Mouse (Mus musculus) ES-E14 (cell line): Measurements from ENCODE around the gene Gm16181. TPM values are rescaled to one million over a fixed set of nuclear protein-coding genes. Genes with fewer than 3 reads are reported as not detected.

Experiments used
- DNase-seq: peaks from one replicate; pipeline ENCODE4 v3.0.0-alpha.2; 2013; ENCODE audit warnings: low read depth, low spot score
- H3K27ac ChIP-seq: 2 replicates; pipeline ENCODE4 v1.5.1; 2012; ENCODE audit warnings: low read depth, mild to moderate bottlenecking, low read length, moderate library complexity, mixed read lengths; ENCODE audit not compliant: poor library complexity, insufficient read depth, severe bottlenecking
- H3K36me3 ChIP-seq: 2 replicates; pipeline ENCODE4 v1.6.1; 2012; ENCODE audit warnings: mild to moderate bottlenecking, low read length, moderate library complexity, mixed read lengths; ENCODE audit not compliant: control insufficient read depth, poor library complexity, insufficient read depth, severe bottlenecking
- H3K4me1 ChIP-seq, 2 experiments: fragments of 150-350 bp in 1 of 2; sonication (generic) in 1 of 2; 2 replicates each; pipeline ENCODE4 v1.6.1; 2012; ENCODE audit warnings: low read length in 2 of 2, mild to moderate bottlenecking in 1 of 2, mixed read lengths in 1 of 2; ENCODE audit not compliant: control insufficient read depth in 2 of 2, insufficient read depth in 2 of 2, poor library complexity in 1 of 2
- H3K4me3 ChIP-seq, 2 experiments: fragments of 150-350 bp in 1 of 2; sonication (generic) in 1 of 2; 2 replicates each; pipeline ENCODE4 v1.5.1; 2012; ENCODE audit warnings: low read length in 2 of 2, low read depth in 1 of 2, mild to moderate bottlenecking in 1 of 2, mixed read lengths in 1 of 2; ENCODE audit not compliant: insufficient read depth in 1 of 2, poor library complexity in 1 of 2, severe bottlenecking in 1 of 2
- H3K9ac ChIP-seq: 2 replicates; pipeline ENCODE4 v1.6.1; 2012; ENCODE audit warnings: low read depth, mild to moderate bottlenecking, low read length, mixed read lengths; ENCODE audit not compliant: poor library complexity, insufficient read depth, severe bottlenecking
- H3K9me3 ChIP-seq: fragments of 150-350 bp; sonication (generic); 2 replicates; pipeline ENCODE4 v1.6.1; 2012; ENCODE audit warnings: low read depth, mild to moderate bottlenecking, low read length; ENCODE audit not compliant: control insufficient read depth, insufficient read depth
- CHD2 ChIP-seq: IDR thresholded peaks from 2 replicates; pipeline ENCODE4 v1.6.1; 2014; ENCODE audit warnings: mild to moderate bottlenecking, low read depth, low read length, inconsistent platforms
- HCFC1 ChIP-seq: IDR thresholded peaks from 2 replicates; pipeline ENCODE4 v1.6.1; 2012; ENCODE audit warnings: low read length, inconsistent platforms, borderline replicate concordance; ENCODE audit not compliant: insufficient read depth
- MAFK ChIP-seq: IDR thresholded peaks from 2 replicates; pipeline ENCODE4 v1.6.1; 2014; ENCODE audit warnings: mild to moderate bottlenecking, low read depth, low read length, inconsistent platforms; ENCODE audit not compliant: insufficient read depth
- ZC3H11A ChIP-seq: IDR thresholded peaks from 2 replicates; pipeline ENCODE4 v1.6.1; 2012; ENCODE audit warnings: low read depth, mild to moderate bottlenecking, inconsistent platforms, low read length, borderline replicate concordance
- ZNF384 ChIP-seq: IDR thresholded peaks from 2 replicates; pipeline ENCODE4 v1.6.1; 2012; ENCODE audit warnings: low read depth, low read length, inconsistent platforms
- in situ Hi-C, 2 experiments: fragments of 600-800 bp; cut with MboI; formaldehyde crosslinking; loops; one replicate each; pipeline ENCODE4 v1.15.1; 2025; ENCODE audit warnings: low sequenced_read_pairs in 2 of 2, inconsistent platforms in 1 of 2; ENCODE audit not compliant: unreplicated experiment in 2 of 2
- total RNA-seq: library from RNA; depleted of rRNA; stranded (reverse); fragments of 300-350 nt; gene quantifications from 2 replicates; pipeline ENCODE4 v1.2.3, GENCODE M21; 2012; rRNA removed

Gm16181 gene
- not detected in 2 replicates for total RNA-seq

- Histone ChIP-seq H3K9ac (peak within 1 kb of the TSS; percentile 80), H3K4me1 (peaks cover 3 to 10% of the 10 kb centered on the region in 2 experiments; a peak in 2 of 4 replicates), H3K36me3 (0 out of 2 replicates have a peak, but pooled peaks cover 2% of the 10 kb centered on the region), H3K9me3 (no peaks in the 10 kb centered on the region), H3K4me3 (peak within 1 kb of the TSS; percentile 32 to 61), H3K27ac (0 out of 2 replicates have a peak within 1 kb of the TSS, but pooled peaks have one; percentile 20)
- DNase-seq = no peak
- in situ Hi-C loops = no loop called here
- TF ChIP-seq HCFC1 (no peak), ZC3H11A (no peak), MAFK (no peak), ZNF384 (no peak), CHD2 (no peak)
Measured at GRCm38 (mm10) chr17:35220156-35220952, at the start of gene Gm16181. TSS of gene Gm16181 (plus strand) at chr17:35220834.

- Histone ChIP-seq H3K36me3 (no peaks in the 10 kb centered on the region), H3K4me1 (no peaks in the 10 kb centered on the region), H3K9ac (no peak overlapping the region), H3K27ac (no peak overlapping the region), H3K4me3 (no peak overlapping the region), H3K9me3 (no peaks in the 10 kb centered on the region)
- in situ Hi-C loops = no loop called here
- TF ChIP-seq ZC3H11A (no peak), CHD2 (no peak), ZNF384 (no peak), HCFC1 (no peak), MAFK (no peak)
- no peak for DNase-seq
Measured at GRCm38 (mm10) chr17:35172445-35173234, 48.0 kb upstream of the Gm16181 start.

- TF ChIP-seq ZNF384 = no peak
- TF ChIP-seq HCFC1 = no peak
- TF ChIP-seq CHD2 = no peak
- no peak for TF ChIP-seq ZC3H11A
- no peak for TF ChIP-seq MAFK
- H3K27ac ChIP-seq = no peak overlapping the region
- in situ Hi-C loops = no loop called here
- no peaks in the 10 kb centered on the region for H3K4me1 ChIP-seq
- H3K9me3 ChIP-seq = no peaks in the 10 kb centered on the region
- no peaks in the 10 kb centered on the region for H3K36me3 ChIP-seq
- no peak for DNase-seq
- no peak overlapping the region for H3K4me3 ChIP-seq
- no peak overlapping the region for H3K9ac ChIP-seq
Measured at GRCm38 (mm10) chr17:35173329-35173728, 47.3 kb upstream of the Gm16181 start.

GRCm38 (mm10) chr17:35174201-35174977 lies 46.2 kb upstream of the Gm16181 start:
- H3K36me3 ChIP-seq = no peaks in the 10 kb centered on the region
- DNase-seq = no peak
- no peaks in the 10 kb centered on the region for H3K9me3 ChIP-seq
- H3K4me3 ChIP-seq = no peak overlapping the region
- TF ChIP-seq MAFK (no peak), ZNF384 (no peak), CHD2 (no peak), HCFC1 (no peak), ZC3H11A (no peak)
- H3K27ac ChIP-seq = no peak overlapping the region
- no peak overlapping the region for H3K9ac ChIP-seq
- in situ Hi-C loops = no loop called here
- no peaks in the 10 kb centered on the region for H3K4me1 ChIP-seq
